Mouse (Mus musculus): ENCODE measurements at regions not wholly inside any gene's neighbourhood (a gene's known extent, or its start where the extent isn't known, plus 50 kb on each side); places are given as distances from the start of the nearest gene placed in this dataset.

- DNase-seq: no peak
These were observed 73.4 kb downstream of the Tm4sf1 start for GRCm38 (mm10) chr3:57228400-57228799.

- DNase-seq: no peak
These were observed 78.0 kb downstream of the Tm4sf1 start for GRCm38 (mm10) chr3:57223773-57224172.

- no peak for DNase-seq
These were observed 79.4 kb downstream of the Tm4sf1 start for GRCm38 (mm10) chr3:57222318-57222914.

- no peak for DNase-seq
These were observed 83.4 kb downstream of the Tm4sf1 start for GRCm38 (mm10) chr3:57218431-57218830.

- DNase-seq: peak in 1 of 2 experiments; percentile 33
These were observed 97.6 kb downstream of the Tm4sf1 start for GRCm38 (mm10) chr3:57204066-57204723.

GRCm38 (mm10) chr3:57203418-57203817, 98.4 kb downstream of the Tm4sf1 start:
- no peak for DNase-seq

GRCm38 (mm10) chr3:57181587-57181986, 120.2 kb downstream of the Tm4sf1 start:
- no peak for DNase-seq

- no peak for DNase-seq
These were observed 148.4 kb downstream of the Tm4sf1 start for GRCm38 (mm10) chr3:57153177-57153948.

- DNase-seq: no peak
These were observed 152.6 kb downstream of the Tm4sf1 start for GRCm38 (mm10) chr3:57149156-57149555.

- DNase-seq: peak; percentile 13 to 50
These were observed 164.9 kb downstream of the Tm4sf1 start for GRCm38 (mm10) chr3:57136847-57137246.

- DNase-seq: no peak
These were observed 173.2 kb downstream of the Tm4sf1 start for GRCm38 (mm10) chr3:57128606-57129005.

GRCm38 (mm10) chr3:57125792-57126485, 175.8 kb downstream of the Tm4sf1 start:
- DNase-seq: no peak

GRCm38 (mm10) chr3:57118016-57118415, 183.8 kb downstream of the Tm4sf1 start:
- no peak for DNase-seq

- DNase-seq: no peak
These were observed 199.5 kb downstream of the Tm4sf1 start for GRCm38 (mm10) chr3:57102254-57102653.

- DNase-seq: no peak
These were observed 201.3 kb downstream of the Tm4sf1 start for GRCm38 (mm10) chr3:57100515-57100914.

- DNase-seq: no peak
These were observed 206.9 kb downstream of the Tm4sf1 start for GRCm38 (mm10) chr3:57094936-57095335.

GRCm38 (mm10) chr3:57093201-57093940, 208.4 kb downstream of the Tm4sf1 start:
- no peak for DNase-seq

GRCm38 (mm10) chr3:57074516-57074915, 227.3 kb downstream of the Tm4sf1 start:
- no peak for DNase-seq

- no peak for DNase-seq
These were observed 227.8 kb downstream of the Tm4sf1 start for GRCm38 (mm10) chr3:57073962-57074506.

GRCm38 (mm10) chr3:57033021-57033420, 268.8 kb downstream of the Tm4sf1 start:
- DNase-seq: no peak

GRCm38 (mm10) chr3:57018171-57018570, 283.6 kb downstream of the Tm4sf1 start:
- no peak for DNase-seq

- no peak for DNase-seq
These were observed 320.5 kb downstream of the Tm4sf1 start for GRCm38 (mm10) chr3:56981305-56981660.

All from lung, postnatal 4 days (tissue).